Mouse (Mus musculus): Measurements from ENCODE around the gene Fgf13.

GRCm38 (mm10) chrX:59240683-59241459 lies 327.0 kb downstream of the Fgf13 start:
- TF ChIP-seq CTCF (IDR thresholded peaks at IDR 0.05; ENCODE audit: low read depth, low read length) = no peak
- TF ChIP-seq GATA1 (IDR thresholded peaks at IDR 0.05; ENCODE audit: borderline replicate concordance, low read length) = no peak

Measured in G1E (cell line).